Mouse (Mus musculus) cerebellum, postnatal 10 days (tissue): Measurements from ENCODE around the gene Olfr1490.
"Not testable (repeated sequence)": the region's sequence is repeated elsewhere in the genome, so short reads cannot be mapped to it uniquely, and the experiment has no call there.

Source experiments
- DNase-seq, 2 experiments: peaks; one replicate each; pipeline ENCODE4 v3.0.0; 2021; ENCODE audit warnings: mixed read lengths in 2 of 2

The Olfr1490 gene

DNA sequence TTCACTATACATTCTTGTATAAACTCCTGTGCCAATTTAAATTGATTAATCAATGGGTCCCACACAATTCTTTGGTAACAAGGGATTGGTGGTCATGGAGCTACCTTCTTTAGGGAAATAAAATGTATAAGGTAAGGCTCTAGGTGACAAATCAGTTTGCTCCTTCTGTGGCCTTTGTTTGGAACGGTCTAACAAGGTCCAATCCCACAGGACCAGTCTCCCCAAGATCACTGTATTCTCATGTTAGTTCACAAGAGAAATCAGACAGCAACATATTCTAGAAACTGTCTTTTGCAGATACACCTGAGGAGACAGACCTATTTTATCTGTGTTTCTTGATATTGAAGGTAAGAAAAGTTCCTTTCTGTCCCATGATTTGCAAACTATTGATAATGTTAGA is at the start of gene Olfr1490:
Olfr1490 (plus strand) TSS at position 301 of the 400 bp plus-strand sequence.
- no peak for DNase-seq

DNA sequence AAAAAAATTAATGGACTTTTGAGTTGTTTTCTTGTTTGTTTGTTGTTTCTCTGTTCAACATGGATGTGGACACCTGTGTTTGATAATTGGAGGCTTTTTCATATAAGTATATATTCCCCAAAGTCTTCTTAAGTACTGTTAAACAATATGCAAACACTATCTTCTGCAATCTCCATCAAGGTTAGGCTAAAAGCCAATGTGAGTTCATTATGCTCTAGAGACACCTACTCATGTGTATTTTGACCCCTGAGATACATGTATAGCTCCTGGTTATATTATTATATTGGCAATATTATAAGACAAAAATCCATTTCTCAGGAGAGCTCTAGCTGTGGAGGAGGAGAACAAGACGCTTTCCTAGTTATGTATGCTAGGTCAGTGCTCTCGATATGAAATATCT is 33.8 kb upstream of the Olfr1490 start, which contains the start of gene Olfr1487:
Olfr1487 (plus strand) TSS at position 301 of the 400 bp plus-strand sequence.
- DNase-seq: not testable (repeated sequence)

DNA sequence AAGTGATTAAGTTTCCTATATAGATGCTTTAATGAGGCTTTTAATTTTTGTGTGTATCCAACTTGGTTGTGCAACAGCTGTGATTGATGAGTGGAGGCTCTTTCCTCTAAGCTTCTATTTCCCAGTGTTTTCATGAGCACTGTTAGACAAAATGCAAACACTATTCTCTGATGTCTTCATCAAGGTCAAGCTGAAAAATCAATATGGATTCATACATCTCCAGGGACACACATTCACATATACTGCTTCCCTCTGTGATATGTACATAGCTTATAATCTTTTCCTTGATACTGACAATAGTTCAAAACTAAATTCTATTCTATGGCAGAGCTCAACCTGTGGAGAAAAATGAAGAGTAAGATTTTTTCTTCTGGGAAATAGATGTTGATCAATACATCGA is 19.6 kb upstream of the Olfr1490 start, which contains the start of gene Olfr1489:
Olfr1489 (plus strand) TSS at position 301 of the 400 bp plus-strand sequence.
- DNase-seq: no peak

DNA sequence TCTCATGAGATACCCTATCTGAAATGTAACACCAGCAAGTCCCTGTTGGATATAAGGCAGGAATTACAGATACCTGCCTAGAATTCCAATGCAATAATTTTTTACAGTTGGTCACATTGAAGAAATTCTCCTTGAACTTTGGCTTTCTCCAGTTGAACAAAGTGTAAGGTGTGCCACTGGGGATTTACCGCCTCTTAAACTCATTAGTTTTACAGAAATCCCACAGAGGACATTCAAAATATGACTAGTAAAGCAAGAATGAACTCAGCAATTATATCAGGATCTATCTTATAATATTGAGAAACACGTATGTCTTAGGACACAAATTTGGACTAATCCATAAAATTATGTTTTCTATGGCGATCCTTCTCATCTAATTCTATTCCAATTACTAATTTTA is 46.1 kb downstream of the Olfr1490 start, which contains the start of gene Olfr1491:
Olfr1491 (plus strand) TSS at position 301 of the 400 bp plus-strand sequence.
- DNase-seq: no peak
